Mouse (Mus musculus) retina, embryonic 14.5 days (tissue): ENCODE data around the gene Prps1l3.
"Not testable (repeated sequence)": the region's sequence is repeated elsewhere in the genome, so short reads cannot be mapped to it uniquely, and the experiment has no call there.

Experiments used
- DNase-seq: peaks from one replicate; pipeline ENCODE4 v3.0.0-alpha.2; 2015; ENCODE audit warnings: low spot score

Prps1l3 gene

DNA sequence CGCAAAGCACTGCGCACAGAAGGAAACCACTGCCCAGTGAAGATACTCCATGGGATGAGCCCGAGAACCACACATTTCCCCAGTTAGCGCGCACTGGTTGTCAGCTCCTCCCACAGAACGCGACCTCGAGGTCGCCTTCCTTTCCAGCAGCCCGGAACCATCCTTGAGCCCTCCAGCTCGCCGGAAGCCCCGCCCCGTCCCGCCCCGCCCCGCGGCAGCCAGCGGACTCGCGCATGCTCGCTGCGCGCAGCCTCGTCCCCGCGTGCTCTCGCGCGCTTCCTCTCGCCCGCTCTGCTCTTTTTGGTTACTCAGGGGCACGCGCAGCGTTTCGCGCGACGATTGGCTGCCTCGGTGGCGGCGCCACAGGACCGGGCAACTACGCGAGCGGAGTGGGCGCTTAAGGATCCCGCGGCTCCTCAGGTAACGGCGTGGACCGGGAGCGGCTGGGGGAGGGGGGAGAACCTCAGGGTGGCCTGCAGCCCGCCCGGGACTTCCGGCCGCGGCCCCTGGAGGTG lies at the start of gene Prps1l3, which contains the start of gene Mipol1:
Gene Prps1l3 (plus strand): TSS at position 221 of the 515 bp plus-strand sequence.
Gene Mipol1 (plus strand): TSS at position 236 of the 515 bp plus-strand sequence.
- DNase-seq = peak; percentile 92

- DNase-seq = peak; percentile 45
Observed at GRCm38 (mm10) chr12:57184401-57185147, 45.6 kb upstream of the Prps1l3 start.

DNA sequence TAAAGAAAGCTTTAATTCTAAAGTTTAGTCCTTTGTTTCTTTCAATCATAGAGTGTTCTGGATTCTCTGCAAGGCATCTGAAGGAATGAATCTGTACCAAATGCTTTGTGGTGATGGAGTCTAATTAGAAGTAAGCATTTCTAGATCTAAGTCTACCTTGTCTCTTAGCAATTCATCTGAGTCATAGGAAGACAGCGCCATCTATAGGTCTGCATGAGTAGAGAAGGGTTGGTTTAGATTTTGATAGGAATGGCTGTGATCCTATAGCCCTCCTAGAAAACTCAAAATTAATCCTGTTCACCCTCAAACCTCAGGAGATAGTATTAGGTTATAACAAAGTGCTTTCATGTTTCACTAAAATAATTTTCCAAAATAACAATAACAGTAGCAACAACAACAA lies 44.7 kb upstream of the Prps1l3 start:
- peak; percentile 67 for DNase-seq

DNA sequence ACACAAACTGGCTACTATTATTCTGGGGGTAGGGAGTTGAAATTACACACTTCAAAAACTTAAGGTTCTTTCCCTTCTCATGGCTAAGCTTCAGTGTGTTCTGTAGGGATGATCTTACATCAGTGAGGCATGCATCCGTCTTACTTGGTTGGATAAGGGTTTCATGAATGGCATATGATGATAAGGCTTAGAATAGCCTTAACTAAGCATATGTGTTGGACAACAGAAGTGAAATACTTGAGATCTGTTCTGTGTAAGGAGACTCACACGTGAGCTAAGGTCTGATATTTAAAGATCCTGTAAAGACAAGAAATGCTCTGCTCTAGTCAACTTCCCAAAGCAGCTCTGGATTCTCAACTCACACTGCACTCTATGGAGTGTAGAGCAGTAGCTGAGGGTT lies 44.1 kb upstream of the Prps1l3 start:
- no peak for DNase-seq

- no peak for DNase-seq
Observed at GRCm38 (mm10) chr12:57187032-57187431, 43.2 kb upstream of the Prps1l3 start.

GRCm38 (mm10) chr12:57194609-57195008 lies 35.6 kb upstream of the Prps1l3 start:
- DNase-seq = peak; percentile 64

DNA sequence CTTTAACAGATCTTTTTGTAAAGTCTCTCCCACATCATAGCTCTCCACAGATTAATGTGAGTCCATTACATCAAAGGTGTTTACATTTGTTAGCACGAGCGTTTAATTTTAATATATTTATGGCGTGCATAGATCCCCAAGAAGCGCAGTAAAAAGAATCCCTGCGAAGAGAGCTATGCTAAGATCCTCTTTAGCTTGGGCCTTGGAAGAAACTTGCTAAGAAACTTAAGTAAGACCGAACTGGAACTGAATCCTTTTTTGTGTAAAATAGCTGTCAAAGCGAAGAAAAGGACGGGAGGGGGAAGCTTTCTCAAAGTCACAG lies 34.0 kb upstream of the Prps1l3 start:
- DNase-seq = no peak

- peak; percentile 53 for DNase-seq
Observed at GRCm38 (mm10) chr12:57196608-57197362, 33.4 kb upstream of the Prps1l3 start.

DNA sequence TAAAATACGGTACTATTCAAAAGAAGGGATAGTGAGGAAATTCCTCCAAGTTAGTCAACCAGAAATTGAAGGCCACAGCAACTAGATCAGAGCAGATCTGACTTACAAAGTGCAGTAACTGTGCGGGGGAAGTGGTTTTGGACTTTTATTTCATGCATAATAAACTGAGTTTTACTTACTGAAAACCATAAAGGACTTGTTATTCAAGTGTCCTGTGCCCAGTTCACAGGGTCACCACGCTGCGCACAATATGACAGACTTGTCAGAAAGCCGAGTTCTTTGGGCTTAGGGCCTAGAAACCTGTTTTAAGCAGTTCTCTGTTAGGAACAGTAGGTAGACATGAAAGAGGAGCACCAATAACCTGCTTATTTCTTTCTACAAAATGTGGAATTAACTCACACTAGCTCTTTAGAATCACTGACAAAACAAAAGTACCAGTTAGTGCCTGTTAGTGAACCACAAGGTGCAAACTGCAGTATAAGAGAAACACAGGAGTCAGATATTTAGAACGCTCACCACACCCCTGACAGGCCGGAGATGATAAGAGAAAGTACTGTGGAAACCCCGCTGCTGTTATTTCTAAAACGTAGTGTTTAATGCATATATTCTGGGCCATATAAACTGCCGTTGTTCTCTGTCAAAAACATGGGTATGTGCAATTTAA lies 32.7 kb upstream of the Prps1l3 start, which contains the start of gene Slc25a21:
Gene Slc25a21 (minus strand): TSS at position 110 of the 664 bp plus-strand sequence.
- DNase-seq = no peak

GRCm38 (mm10) chr12:57198269-57198668 lies 31.9 kb upstream of the Prps1l3 start:
- no peak for DNase-seq

GRCm38 (mm10) chr12:57199427-57199826 lies 30.8 kb upstream of the Prps1l3 start:
- DNase-seq = no peak

- no peak for DNase-seq
Observed at GRCm38 (mm10) chr12:57201901-57202300, 28.3 kb upstream of the Prps1l3 start.

DNA sequence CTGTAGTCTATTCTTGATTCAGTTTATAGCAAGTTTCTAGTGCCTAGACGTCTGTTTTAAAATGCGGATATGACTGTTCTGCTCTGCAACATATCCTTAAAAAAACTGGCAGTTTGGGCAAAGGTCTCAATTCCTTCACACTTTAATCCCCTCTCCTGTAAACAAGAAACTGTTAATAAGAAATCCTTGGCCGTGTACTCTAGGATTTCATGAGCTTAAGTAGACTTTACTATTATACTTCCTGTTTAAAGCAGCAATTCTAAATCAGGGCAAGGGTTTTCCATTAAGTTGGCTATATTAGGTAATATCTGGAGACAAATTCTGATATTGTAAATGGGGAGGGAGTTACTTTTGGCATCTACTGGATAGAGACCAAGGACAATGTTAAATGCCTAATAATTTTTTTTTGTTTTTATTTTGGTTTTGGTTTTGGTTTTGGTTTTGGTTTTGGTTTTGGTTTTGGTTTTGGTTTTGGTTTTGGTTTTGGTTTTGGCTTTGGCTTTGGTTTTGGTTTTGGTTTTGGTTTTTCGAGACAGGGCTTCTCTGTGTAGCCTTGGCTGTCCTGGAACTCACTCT lies 25.8 kb upstream of the Prps1l3 start:
- no peak for DNase-seq

GRCm38 (mm10) chr12:57211353-57212311 lies 18.6 kb upstream of the Prps1l3 start:
- peak; percentile 44 for DNase-seq

DNA sequence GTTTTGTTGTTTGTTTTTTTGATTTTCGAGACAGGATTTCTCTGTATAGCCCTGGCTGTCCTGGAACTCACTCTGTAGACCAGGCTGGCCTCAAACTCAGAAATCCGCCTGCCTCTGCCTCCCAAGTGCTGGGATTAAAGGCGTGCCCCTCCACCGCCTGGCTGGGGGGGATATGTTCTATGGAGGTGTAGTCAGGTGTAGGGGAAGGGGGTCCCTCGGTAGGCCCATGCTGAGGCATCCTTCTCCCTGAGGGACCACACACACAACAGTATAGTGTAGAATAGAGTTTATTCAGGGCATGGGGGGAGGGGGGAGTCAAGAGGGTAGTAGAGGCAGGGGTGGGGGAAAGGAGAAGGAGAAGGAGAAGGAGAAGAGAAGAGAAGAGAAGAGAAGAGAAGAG lies 17.7 kb upstream of the Prps1l3 start:
- DNase-seq = not testable (repeated sequence)

DNA sequence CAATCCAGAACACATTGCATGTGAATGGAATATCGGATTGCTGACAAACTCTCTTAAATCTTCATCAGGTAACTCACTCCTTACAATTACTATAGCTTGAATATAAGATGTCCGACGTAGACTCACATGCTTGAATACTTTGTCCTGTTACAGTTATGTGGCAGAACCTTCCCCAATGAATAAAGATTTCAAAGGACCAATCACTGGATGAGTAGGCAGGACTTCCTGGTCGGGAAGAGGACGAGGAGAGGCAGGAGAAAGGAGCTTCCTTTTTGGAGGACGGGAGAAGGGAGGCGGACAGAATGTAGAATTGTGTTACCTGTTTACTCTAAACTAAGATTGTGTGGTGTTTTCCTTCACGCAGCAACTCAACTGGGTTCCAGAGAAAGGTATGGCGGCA lies 3.8 kb upstream of the Prps1l3 start:
- no peak for DNase-seq

DNA sequence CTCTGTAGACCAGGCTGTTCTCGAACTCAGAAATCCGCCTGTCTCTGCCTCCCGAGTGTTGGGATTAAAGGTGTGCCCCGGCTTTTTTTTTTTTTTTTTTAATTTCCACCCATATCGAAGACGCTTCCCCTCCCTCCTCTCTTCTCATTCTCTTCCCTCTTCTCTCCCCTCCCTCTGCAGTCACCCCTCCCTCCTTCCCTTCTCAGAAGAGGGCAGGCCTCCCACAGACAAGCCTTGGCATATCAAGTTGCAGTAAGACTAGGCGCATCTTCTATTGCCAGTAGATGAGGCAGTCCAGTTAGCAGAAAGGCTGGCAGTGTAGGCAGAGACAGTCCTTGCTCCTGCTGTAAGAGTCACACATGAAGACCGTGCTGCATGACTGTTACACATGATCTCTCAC lies 2.4 kb upstream of the Prps1l3 start:
- no peak for DNase-seq

- DNase-seq = no peak
Observed at GRCm38 (mm10) chr12:57229703-57230102, 509 bp upstream of the Prps1l3 start.

GRCm38 (mm10) chr12:57231085-57231875 lies 1.1 kb downstream of the Prps1l3 start:
- DNase-seq = peak; percentile 23

- DNase-seq = no peak
Observed at GRCm38 (mm10) chr12:57233386-57233785, 3.2 kb downstream of the Prps1l3 start.
